Mouse (Mus musculus) urinary bladder, postnatal 25 days (tissue): ENCODE data around the gene Efhd1.

Experiments
- DNase-seq: peaks from one replicate; pipeline ENCODE4 v3.0.0; 2022; ENCODE audit warnings: low spot score

The Efhd1 gene

DNA sequence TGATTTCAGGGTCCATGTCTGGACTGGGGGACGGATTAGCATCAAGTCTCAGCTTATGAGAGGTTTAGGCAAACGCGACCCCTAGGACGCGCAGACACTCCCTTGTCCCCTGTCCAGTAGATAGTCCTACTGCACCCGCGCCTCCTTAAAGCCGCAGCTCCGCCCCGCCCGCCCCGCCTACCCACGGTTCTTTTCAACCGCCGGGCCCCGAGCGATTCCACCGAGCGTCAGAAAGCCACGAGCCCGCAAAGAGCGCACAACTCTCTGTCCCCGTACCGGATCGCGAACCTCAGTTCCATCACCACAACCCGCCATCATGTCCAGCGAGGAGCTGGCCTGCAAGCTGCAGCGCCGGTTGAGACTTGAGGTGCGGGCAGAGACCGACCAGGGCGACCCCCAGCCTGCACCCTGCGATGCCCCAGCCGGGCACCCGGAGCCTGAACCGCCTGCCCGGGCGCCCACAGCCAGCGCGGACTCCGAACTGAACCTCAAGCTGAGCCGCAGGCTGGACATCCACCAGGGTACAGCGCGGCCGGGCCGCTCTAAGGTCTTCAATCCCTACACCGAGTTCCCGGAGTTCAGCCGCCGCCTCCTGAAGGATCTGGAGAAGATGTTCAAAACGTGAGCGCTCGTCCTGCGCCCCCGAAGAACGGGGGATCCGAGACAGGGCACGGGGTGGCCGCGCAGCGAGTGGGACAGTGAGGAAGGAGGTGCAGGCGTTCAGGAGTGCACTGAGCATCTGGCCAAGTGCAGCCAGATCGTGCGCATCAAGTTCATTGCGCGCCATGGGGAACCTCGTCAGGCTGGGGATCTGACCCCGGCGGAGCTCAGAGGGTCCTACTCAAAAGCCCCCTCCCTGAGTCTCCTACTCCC lies at the start of gene Efhd1:
Gene Efhd1, plus strand, starts transcription at position 230 of the 873 bp plus-strand sequence.
- peak; percentile 11 for DNase-seq

DNA sequence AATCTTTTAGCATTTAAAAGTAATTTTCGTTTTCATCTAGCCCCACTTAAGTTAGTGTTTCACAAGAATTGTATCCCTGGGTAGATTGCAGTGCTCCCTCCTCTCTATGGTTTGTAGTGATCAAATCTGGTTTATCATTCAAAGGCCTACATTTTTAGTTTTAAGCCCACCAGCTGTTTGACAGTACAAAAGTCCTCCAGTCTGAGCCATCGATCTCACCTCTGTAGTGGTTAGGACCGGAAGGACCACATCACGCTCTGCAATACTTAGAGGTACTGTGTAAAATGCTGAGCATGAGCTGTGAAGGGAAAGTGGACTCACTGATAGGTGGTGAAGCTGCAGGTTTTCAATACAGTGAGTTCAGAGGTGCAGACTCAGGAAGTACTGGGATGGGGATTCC lies 49.4 kb upstream of the Efhd1 start:
- DNase-seq: no peak

DNA sequence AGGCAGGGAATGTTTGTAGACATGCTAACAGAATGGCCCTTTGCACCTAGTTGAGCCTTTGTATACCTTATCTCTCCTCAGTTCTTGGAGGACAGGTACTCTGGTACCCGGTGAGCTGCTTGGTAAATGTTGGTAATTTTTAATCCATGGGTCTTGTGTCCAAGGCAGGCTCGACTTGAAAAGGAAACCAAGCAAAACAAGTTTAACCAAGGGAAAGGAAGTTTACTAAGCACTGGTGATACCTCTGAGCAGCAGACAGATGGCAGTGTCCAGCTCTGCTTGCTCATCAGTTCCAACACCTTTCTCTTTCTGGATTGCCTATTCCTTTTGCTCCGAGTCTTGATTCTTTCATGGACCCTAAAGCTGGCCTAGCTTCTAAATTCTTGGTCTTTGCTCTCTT lies 46.2 kb upstream of the Efhd1 start:
- no peak for DNase-seq

DNA sequence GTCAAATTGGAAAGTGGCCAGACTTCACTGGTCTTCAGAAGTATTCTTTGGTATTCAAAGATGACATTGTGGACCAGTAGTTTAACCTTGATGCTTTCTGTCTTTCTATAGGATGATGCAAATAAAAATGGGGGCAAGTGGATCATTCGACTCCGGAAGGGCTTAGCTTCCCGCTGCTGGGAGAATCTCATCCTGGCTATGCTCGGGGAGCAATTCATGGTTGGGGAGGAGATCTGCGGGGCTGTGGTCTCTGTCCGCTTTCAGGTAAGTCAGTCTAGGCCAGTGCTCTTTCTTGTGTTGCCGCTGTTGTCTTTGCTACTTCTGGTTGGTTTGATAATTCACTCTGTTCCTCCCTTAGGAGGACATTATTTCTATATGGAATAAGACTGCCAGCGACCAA lies 38.4 kb upstream of the Efhd1 start:
- no peak for DNase-seq

DNA sequence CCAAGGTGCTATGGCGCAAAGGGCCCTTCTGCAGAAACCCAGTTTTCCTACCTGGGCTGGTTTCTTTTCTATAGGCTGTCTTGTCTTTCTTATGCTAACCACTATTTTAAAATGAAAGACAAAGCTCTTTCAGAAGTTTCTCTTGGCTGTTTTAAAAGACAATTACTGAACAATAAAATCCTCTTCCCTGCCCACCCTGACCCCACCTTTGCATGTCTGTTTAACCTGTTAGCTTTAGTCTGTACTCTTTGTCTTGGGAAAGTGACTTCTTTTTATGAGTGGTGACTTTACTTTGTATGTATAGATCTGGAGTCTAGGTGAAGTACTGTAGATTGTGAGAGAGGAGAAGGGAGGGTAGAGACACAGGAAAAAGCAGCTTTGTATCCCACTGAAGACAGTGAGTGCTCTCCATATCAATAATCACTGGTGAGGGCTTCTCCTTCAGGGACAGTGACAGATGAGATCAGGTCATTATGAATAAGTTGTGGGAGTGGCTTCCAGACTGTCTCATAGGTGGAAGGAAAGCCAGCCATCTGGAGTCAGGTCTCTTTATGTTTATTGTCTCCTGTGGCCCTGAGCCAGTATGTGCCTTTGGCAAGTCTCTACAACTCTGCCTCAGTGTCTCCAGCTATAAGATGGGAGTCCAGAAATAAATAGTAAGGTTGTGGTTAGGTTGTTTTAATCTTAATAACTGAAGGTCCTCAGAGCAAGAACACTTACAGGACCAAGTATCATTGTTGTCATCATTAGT lies 37.6 kb upstream of the Efhd1 start:
- DNase-seq: no peak

DNA sequence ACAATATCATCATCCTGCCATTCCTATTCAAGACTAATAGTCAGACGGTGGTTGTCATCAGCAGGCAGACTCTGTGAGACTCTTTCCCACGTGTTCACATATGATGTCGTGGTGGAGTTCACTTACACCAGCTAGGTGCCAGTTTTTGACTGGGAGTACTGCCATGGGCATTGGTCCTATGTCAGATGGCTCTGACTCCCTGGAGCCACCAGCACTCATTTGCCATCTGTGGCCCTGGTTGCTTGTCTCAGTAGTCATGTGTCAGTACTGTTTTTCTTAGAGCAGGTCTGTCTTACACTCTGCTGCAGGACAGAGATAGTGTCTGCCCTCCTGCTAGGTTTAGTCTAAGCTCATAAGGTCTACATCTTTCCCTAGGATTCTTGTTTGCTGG lies 37.0 kb upstream of the Efhd1 start:
- no peak for DNase-seq

DNA sequence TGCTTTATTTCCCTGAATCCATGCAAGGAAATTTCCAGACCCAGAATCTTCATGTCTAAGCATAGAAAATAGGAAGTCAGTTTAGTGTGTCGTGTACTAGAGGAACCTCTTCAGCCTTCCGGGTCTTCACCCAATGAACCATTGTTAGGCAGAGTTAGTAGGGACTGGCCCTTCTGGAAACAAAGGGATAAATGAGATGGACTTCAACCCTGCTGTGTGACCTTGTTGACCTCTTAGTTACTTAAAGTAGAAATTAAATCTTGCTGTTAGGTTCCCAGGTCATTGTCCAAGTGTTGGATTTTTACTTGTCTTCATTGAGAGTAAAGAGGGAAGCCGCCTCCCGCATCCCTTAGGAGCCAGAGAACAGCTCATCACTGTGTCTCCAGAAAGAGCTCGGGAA lies 33.6 kb upstream of the Efhd1 start:
- DNase-seq: no peak

DNA sequence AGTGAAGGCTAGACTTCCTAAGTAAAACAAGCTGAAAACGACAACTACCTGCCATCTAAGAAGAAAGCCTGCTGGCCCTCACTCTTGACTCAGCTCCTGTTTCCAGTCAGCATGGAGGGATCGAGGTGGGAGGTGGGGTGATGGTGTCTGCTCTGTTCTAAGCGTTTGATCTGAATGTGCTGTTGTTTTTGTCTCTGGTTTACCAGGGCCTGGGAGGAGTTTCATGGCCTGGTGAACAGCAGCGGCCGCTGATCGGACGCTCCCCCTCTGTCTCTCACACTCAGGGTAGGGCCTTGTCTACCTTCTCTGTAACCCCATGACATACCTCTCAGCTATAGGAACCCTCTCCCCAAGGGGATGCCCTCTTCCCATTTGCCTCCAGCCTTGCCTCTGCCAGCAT lies 32.0 kb upstream of the Efhd1 start:
- no peak for DNase-seq

DNA sequence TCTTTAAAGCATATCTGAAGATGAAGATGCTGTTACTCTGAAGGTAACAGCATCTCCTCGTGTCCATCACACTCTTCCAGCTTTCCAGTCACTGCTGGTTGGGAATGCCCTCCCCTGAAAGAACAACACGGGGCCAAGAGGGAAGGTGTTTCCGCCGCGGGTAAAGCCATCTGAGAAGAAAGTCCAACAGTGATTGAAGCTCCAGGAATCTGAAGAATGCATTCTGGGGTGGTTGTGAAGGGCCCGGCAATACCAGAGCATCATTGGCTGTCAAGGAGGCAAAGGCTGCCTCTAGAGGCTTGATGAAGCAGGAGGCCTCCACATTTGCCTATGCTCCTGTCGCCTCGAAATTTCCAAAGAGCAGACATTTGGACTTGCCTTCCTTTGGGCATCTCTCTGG lies 25.1 kb upstream of the Efhd1 start:
- no peak for DNase-seq

DNA sequence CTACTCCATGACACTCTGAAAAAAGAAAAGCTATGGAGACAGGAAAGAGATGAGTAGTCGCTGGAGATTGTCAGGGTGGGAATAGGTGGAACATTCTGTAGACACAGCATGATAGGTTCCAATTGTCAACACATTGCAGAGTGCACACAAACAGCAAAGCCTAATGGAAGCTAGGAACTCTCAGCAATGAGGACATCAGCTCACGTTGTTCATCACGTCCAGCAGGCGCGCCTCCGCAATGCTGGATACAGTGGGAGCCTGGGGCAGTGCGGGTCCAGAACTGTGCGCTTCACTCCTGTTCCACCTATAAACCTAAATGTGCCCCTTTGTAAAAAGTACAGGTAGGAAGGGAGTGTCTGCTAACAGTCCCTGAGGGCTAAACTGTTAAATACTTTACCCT lies 21.1 kb upstream of the Efhd1 start:
- DNase-seq: no peak

DNA sequence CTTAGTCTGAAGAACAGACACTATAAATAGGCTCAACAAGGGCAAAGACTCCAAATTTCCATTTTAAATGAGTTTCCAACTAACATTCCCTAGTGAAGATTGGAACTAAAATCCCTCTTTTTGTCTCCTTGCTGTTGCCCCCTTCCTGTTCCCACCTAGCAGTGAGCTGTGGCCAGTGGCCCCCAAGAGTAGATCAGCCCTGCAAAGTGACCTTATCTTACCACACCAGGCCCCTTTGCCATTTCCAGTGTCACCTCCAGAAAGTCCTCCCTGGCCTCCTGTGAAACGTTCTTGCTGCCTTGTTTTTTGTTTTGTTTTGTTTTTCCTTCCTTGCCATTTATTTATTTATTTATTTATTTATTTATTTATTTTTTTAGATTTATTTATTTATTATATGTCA lies 18.7 kb upstream of the Efhd1 start:
- DNase-seq: no peak

DNA sequence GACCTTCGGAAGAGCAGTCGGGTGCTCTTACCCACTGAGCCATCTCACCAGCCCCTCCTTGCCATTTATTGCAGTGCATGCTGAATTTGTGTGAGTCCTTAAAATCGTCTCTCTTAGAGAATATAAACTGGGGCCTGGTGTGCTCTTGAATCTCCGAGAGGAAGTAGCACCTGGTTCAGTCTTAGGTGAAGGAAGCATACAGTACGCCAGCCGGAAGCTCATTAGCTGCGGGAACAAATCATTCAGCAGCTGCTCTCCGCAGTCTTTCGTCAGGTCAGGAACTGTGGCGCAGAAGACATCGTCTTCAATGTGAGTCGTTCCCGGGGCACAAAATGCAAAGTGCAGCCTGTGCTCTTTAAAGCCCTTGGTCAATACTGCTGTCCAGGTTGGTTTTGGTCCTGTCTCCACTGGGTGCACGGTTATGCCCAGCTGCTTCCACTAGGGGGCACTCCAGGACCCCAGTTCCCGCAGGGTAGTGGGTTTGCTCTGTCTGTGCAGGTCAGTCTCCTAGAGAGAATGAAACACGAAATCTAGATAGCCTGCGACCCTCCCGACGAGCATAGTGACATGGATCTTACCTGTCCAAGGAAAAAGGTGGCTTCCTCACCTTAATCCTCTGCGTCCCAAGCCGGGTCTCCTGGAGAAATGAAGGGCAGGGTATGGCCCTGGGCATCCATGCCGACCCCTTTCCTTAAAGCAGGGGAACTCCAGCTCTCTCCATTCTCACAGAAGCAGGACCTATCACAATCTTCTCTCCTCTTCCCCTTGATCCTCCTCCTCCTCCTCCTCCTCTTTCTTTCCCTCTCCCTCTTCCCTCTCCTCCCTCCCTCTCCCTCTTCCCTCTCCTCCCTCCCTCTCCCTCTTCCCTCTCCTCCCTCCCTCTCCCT lies 18.0 kb upstream of the Efhd1 start:
- DNase-seq: peak; percentile 68

DNA sequence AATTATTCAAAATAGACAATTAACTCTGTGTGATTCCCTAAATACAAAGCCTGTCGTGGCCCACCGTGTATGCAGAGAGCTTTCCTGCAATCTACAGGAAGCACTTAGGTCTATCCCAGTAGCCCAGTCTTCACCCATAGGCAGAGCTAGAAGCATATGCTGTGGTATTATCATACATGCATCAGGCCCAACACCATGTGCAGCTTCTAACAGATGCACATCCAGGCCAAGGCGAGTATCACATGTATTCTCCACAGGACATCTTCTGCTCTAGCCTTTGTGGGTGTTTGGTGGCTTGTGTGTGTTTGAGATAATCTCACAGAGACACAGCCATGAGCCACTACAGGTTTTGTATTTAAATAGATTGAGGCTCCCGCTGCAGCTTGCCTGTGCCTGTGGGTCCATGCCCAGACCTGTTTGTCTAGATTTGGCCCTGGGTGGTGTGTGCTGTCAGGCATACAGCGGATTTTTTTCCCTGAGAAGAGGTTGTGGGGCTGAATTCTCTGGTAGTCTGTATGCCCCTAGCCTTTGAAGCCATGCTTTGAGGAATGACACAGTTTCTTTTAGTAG lies 12.0 kb upstream of the Efhd1 start:
- DNase-seq: peak; percentile 11

DNA sequence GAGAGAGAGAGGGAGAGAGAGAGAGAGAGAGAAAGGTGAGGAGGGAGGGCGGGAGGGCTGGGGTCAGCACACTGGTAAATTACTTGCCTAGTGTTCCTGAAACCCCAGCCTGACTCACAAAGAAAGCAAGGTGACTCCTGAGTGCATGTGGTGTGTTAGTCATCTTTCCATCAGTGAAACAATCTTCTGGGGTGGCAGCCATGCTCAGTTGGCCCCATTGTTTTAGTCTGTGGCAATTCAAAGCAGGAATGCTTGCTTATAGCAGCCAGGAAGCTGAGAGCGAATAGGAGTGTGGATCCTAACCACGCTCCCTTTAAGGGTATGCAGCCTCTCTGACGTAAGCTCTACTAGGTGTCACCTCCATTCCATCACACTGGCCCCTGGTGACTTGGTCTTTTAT lies 9.0 kb upstream of the Efhd1 start:
- no peak for DNase-seq

DNA sequence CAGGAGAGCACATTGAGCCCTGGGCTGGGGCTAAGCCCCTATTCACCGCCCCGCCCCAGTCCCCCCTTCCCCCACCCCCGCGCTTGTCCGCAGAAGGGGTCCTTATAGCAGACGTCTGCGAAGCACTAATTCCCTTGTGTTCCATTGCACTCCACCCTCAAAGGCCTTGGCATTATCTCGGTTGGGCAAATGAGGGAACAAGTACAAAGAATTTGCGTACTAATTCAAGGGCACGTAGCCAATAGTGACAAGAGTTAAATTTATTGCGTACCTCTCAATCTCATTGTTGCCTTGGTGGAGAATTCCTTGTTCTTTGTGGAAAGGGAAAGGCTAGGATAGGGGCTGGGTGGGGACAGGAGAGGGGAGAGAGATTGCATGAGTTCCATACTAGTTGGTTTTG lies 6.5 kb upstream of the Efhd1 start:
- DNase-seq: no peak

DNA sequence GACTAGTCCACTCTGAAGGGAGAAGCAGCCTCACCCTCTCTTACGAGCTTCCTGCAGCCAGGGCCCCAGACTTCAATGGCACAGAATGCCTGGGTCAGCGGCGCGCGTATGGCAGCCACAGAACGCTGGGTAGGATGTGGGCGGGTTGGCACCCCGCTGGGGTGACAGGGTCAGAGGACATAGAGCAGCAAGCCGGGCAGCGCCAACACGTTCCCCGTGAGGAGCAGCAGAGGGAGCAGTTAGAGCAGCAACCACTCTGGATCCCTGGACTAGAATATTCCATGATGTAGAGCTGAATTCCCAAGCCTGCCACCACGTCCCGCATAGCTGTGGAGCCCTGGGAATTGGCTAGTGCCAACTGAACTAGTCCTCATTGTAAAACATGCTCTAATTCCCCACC lies 5.7 kb upstream of the Efhd1 start:
- no peak for DNase-seq

DNA sequence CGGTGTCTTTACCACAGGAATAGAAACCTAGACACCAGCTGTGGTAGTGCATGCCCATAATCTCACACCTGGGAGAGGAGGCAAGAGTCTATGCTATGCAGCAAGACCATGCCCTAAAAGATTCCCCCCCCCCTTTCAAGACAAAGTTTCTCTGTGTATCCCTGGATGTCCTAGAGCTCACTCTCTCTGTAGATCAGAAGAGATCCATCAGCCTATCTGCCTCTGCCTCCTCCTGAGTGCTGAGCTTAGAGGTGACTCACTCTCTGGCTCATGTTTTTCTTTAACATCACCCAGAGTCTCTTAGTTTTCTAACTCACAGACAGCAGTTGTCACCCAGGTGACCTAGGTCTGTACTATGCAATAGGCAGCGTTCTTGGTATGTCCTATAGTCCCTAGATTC lies 4.8 kb upstream of the Efhd1 start:
- no peak for DNase-seq

DNA sequence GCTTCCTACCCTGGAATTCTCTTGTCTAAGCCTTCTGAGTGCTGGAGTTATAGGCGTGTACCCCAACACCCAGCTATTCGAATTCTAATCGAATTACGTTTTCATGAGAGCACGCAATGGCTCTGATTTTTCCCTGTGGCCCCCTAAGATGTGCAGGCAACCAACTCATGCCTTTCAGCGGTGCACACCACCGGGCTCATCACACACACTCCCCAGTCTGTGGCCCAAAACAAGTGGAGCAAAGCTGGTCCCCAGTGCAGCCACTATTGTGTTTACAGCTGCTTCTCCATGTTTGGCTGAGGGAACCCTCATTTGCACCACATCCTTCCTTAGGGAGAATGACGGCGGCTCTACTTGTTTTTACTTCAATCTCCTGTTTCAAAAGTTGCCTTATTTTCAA lies 906 bp upstream of the Efhd1 start:
- DNase-seq: no peak

DNA sequence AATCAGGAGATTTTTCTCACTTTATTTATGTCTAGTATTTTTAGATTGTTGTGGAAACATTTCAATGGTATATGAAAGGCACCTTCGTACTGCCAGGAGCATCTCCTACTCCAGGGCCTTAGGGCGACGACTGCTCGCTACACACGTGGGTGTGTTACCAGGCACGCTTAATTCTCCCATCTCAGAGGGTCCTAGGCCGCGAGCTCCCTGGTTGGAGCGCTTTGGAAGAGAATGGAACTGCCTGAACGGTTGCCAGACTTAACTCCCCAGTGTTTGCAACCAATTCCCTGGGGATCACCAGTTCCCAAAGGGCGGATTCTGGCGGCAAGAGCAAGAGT lies 398 bp upstream of the Efhd1 start:
- DNase-seq: no peak

DNA sequence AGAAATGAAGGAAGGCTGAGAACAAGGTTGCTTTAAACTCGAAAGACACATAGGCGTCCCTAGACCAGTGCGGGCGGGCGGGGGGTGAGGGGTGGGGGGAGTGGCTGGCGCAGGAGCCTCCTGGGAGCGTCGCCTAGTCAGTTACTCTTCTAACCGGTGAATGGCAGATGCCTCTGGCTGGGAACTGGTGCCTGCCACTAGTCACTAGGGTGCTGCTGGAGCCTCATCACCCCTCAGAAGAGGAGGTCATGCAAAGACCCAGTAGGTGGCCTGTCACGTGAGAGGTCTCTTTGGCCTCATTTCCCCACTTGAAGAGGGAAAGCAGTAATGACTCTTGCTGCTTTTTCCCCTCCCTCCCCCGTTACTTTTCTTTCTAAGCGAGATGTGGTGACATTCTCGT lies 1.0 kb downstream of the Efhd1 start:
- DNase-seq: no peak

DNA sequence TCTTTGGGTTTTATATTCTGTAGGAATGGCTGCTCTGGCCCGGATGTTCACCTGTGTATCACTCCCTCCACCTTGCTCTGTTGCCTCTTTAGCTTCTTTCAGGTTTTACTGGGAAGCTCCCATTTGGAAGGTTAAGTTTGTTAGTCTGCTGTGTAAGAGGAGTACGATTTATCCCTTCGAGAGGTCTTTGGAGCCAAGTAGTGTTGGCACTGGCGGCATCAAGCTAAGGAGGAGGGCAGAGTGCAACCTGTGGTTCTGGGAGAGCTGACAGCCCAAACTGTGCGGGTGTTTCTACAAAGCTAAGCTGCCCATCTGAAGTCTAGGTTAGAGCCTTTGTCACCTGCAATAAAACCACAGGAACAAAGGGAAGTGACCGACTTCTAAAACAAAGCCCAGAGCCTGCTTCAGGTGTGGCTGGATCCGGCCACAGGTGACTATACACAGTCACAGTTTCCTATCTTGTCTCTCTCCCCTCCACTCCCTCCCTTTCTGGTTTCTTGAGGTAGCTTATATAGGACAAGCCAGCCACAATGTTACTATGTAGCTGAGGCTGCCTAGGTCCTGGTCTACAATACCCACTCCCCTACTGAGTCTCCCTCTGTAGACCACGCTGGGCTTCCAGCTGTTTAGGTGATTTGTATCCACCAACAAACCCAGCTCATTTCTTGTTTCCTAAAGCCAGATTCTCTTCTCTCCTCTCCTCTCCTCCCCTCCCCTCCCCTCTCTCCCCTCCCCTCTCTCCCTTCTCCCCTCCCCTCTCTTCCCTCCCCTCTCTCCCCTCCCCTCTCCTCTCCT lies 2.3 kb downstream of the Efhd1 start:
- no peak for DNase-seq

DNA sequence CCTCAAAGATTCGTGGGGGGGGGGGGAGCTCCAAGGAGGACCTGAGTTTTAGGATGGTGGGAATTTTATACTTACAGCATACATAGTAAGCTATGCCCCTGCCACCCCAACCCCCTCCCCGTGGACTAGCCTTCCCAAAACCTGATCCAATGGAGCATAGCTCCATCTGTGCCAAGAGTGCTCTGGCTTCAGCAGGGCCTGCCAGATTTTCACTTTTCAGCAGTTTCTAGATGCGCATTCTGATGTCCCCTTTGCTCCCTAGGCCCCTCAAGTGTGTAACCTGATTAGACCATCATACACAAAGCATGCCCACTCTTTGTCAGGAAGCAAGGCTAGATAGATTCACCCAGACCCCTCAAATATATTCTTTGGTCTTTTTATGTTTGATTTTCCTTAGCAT lies 6.0 kb downstream of the Efhd1 start:
- DNase-seq: no peak
